Comparison of ENCODE assay signal across 8 mouse cellular contexts in the genomic region with DNA sequence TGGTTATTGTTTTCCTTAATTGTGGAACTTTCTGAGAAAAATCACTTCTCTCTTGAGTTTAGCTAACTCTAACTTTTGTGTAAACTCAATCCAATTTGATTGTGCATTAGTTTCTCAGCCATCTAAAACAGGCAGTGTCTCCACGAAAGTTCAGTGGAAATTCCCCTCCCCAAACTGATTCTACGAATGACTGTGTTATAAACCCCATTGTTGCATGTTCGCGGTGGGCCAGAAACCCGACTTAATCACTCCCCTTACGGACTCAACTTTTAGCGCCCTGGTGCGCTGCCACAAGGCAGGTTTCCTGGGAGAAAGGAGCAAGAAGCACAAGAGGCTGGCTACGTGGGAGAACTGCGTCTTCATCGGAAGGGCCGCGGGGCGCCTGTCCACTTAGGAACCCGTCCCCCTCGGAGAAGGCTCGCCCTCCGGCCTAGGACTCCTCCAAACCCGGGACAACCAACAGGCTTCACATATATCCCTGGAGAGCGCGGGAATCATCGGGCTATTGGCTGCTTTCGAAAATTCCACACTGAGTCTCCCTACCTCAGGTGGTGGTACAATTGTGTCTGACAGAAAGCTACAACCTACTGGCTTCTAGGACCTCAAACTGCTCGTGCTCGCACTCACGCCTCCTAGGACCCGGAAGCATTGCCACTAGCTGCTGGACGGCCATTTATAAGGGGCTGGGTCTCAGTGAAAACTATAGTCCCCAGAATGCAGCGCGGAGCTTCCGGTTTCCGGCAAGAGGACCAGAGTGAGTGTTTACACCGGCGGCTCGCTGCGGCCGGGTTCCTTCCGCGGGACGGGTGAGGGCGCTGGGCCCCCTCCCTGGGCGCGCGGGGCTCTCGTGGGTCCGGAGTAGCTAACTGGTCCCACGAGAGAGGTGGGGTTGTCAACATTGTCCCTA. TPM values are rescaled to one million over a fixed set of nuclear protein-coding genes. Genes with fewer than 3 reads are reported as not detected.
DNase-seq lines count a peak whose midpoint lies in the region; ATAC-seq lines count a peak whose summit lies in the region.

Gene Ubl7 (plus strand): TSS at position 726 of the 907 bp plus-strand sequence.

- under 1% methylated on average over 47 of the region's 47 CpGs for WGBS in forebrain, embryonic 14.5 days
- under 1% methylated on average over 47 of the region's 47 CpGs for WGBS in neural tube, embryonic 15.5 days

- H3K4me2 ChIP-seq in forebrain, embryonic 14.5 days (ENCODE audit: low read length) = peak within 1 kb of the TSS; percentile 83
- H3K4me2 ChIP-seq in neural tube, embryonic 15.5 days = peak within 1 kb of the TSS; percentile 91

- H3K9ac ChIP-seq in forebrain, embryonic 14.5 days (ENCODE audit: low read length) = peak within 1 kb of the TSS; percentile 66
- H3K9ac ChIP-seq in neural tube, embryonic 15.5 days (replicated peaks) = peak within 1 kb of the TSS; percentile 70

- H3K4me1 ChIP-seq in forebrain, embryonic 14.5 days (ENCODE audit: control insufficient read depth, insufficient read depth, low read length) = peaks cover 8% of the 10 kb centered on the region
- H3K4me1 ChIP-seq in neural tube, embryonic 15.5 days = peaks cover 21% of the 10 kb centered on the region

- peaks cover 10% of the 10 kb centered on the region for H3K36me3 ChIP-seq in forebrain, embryonic 14.5 days (ENCODE audit: control insufficient read depth, insufficient read depth, low read length)
- peaks cover 12% of the 10 kb centered on the region for H3K36me3 ChIP-seq in neural tube, embryonic 15.5 days

- H3K27me3 ChIP-seq in forebrain, embryonic 14.5 days (replicated peaks; ENCODE audit: control insufficient read depth, insufficient read depth, low read length) = no peaks in the 10 kb centered on the region
- no peaks in the 10 kb centered on the region for H3K27me3 ChIP-seq in neural tube, embryonic 15.5 days (replicated peaks)

- peak; percentile 94 for DNase-seq in ES-CJ7 (ENCODE audit: low read depth, low spot score)
- peak; percentile 86 for DNase-seq in cerebellum, adult 11 months
- DNase-seq in forebrain, embryonic 14.5 days (ENCODE audit: low spot score) = peak; percentile 94
- DNase-seq in heart, postnatal 14 days = peak; percentile 89 to 92
- peak; percentile 91 for DNase-seq in layer of hippocampus, adult 11-12 months (ENCODE audit: low spot score)
- DNase-seq in lung, adult 18-20 months = peak; percentile 94 to 96
- DNase-seq in testis, postnatal 14 days (ENCODE audit: low spot score) = peak; percentile 93

- intact Hi-C loops in heart, postnatal 14 days (cut with DNase I) = loop anchor here (5.0 kb wide), 1 partner anchor 48 kb away; no protein-coding TSS in a partner anchor

- ATAC-seq in forebrain, embryonic 14.5 days = peak; percentile 99
- peak; percentile 93 for ATAC-seq in neural tube, embryonic 15.5 days (ENCODE audit: low FRiP score)

- peak within 1 kb of the TSS; percentile 61 for H3K4me3 ChIP-seq in forebrain, embryonic 14.5 days (ENCODE audit: low read depth, low read length)
- peak within 1 kb of the TSS; percentile 68 for H3K4me3 ChIP-seq in neural tube, embryonic 15.5 days (replicated peaks)

- no peaks in the 10 kb centered on the region for H3K9me3 ChIP-seq in forebrain, embryonic 14.5 days (replicated peaks; ENCODE audit: control insufficient read depth, low read length)
- H3K9me3 ChIP-seq in neural tube, embryonic 15.5 days (replicated peaks) = no peaks in the 10 kb centered on the region

- H3K27ac ChIP-seq in forebrain, embryonic 14.5 days (ENCODE audit: low read depth, low read length) = peak within 1 kb of the TSS; percentile 49; the same call in 1 of the 2 replicates
- H3K27ac ChIP-seq in neural tube, embryonic 15.5 days (replicated peaks) = peak within 1 kb of the TSS; percentile 83

RNA-seq across cellular contexts. Expression of gene Ubl7, which starts in this region (rescaled TPM):
- polyA plus RNA-seq in forebrain, embryonic 14.5 days (2014; fragmentation: Nextera tagmentation; extraction: Ambion mirVana) = 144 and 166 TPM in 2 replicates
- total RNA-seq in heart, postnatal 14 days (2021) = 10 to 100 TPM; 70.7 to 73.5 TPM
- 158 and 175 TPM in 2 replicates for polyA plus RNA-seq in neural tube, embryonic 15.5 days (2015; fragmentation: Nextera tagmentation; extraction: Ambion mirVana)

Comparison
In these comparisons a context has a peak if more than half of its experiments do, and no peak if none do; other contexts are left out.
1. Peak in every context shown above with its lines: DNase-seq, ATAC-seq, H3K4me3 ChIP-seq and H3K27ac ChIP-seq.